Mouse (Mus musculus) hindbrain, embryonic 15.5 days (tissue): ENCODE data around the gene Ctns. TPM values are rescaled to one million over a fixed set of nuclear protein-coding genes. Genes with fewer than 3 reads are reported as not detected.

Experiments used
- ATAC-seq: fragments of 200-750 bp; cut with Nextera tagmentation; 2 replicates; pipeline ENCODE4 v1.8.0; 2017; ENCODE audit warnings: low read depth, moderate number of reproducible peaks, moderate TSS enrichment; ENCODE audit not compliant: low FRiP score
- H3K27ac ChIP-seq: fragments of 300-500 bp; sonication (generic); replicated peaks from 2 replicates; pipeline ENCODE4 v1.5.1; 2015; ENCODE audit warnings: mild to moderate bottlenecking, inconsistent platforms
- H3K27me3 ChIP-seq: fragments of 300-500 bp; sonication (generic); 2 replicates; pipeline ENCODE4 v1.6.1; 2015; ENCODE audit warnings: control low read depth, inconsistent platforms
- H3K36me3 ChIP-seq: fragments of 300-500 bp; sonication (generic); 2 replicates; pipeline ENCODE4 v1.6.1; 2015; ENCODE audit warnings: control low read depth, inconsistent platforms
- H3K4me1 ChIP-seq: fragments of 300-500 bp; sonication (generic); replicated peaks from 2 replicates; pipeline ENCODE4 v1.6.1; 2015; ENCODE audit warnings: control low read depth, inconsistent platforms
- H3K4me2 ChIP-seq: fragments of 300-500 bp; sonication (generic); 2 replicates; pipeline ENCODE4 v1.6.1; 2015; ENCODE audit warnings: moderate library complexity, mild to moderate bottlenecking, inconsistent platforms
- H3K4me3 ChIP-seq: fragments of 300-500 bp; sonication (generic); 2 replicates; pipeline ENCODE4 v1.5.1; 2015; ENCODE audit warnings: mild to moderate bottlenecking, inconsistent platforms
- H3K9ac ChIP-seq: fragments of 300-500 bp; sonication (generic); 2 replicates; pipeline ENCODE4 v1.6.1; 2015; ENCODE audit warnings: inconsistent platforms
- H3K9me3 ChIP-seq: fragments of 300-500 bp; sonication (generic); 2 replicates; pipeline ENCODE4 v1.6.1; 2016; ENCODE audit warnings: control low read depth, inconsistent platforms
- WGBS: fragments of 180-500 bp; shearing (Covaris S2); methylation state at CpG from one replicate; pipeline ENCODE4 v1.1.7; 2015; 5-methylcytosine and 5-hydroxymethylcytosine counted together
- polyA plus RNA-seq: library from polyadenylated mRNA; unstranded; fragments of >200 nt; fragmentation: Nextera tagmentation; extraction: Ambion mirVana; gene quantifications from 2 replicates; pipeline ENCODE4 v1.2.1, GENCODE M21; 2015

Ctns gene
- 16.2 and 18.4 TPM in 2 replicates for polyA plus RNA-seq

DNA sequence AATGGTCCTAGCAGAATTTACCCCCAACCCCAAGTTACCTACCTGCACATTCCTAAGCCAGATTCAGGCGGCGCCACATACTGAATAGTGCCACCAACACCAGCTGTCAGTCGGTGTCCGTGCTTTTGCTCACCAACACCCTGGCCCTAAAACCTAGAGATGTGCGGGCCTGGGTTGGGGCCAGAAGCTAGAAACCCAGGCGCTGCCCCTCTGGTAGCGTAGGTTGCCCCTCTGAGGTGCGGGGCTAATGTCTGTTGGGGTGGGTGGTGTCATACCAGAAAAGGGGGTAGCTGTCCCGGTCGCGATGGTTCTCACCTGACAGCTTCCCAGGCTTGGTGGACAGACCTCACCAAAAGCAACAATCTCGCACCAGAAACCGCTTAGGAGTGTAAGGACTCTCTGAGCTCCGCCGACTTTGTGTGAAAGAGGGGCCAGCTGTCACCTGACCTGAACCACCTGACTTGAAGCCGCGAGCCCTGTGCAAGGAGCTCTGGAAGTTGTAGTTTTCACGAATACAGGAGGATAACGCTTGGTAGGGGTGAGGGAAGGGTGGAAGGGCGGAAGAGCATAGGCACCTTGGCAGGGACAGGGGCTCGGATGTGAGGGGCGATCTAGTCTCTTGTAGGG, at the start of gene Ctns:
Ctns (minus strand) TSS at position 440 of the 627 bp plus-strand sequence.
- Histone ChIP-seq H3K4me1 (peaks cover 24% of the 10 kb centered on the region), H3K9me3 (no peaks in the 10 kb centered on the region), H3K4me2 (peak within 1 kb of the TSS; percentile 91), H3K9ac (peak within 1 kb of the TSS; percentile 85), H3K27ac (peak within 1 kb of the TSS; percentile 80), H3K27me3 (no peaks in the 10 kb centered on the region), H3K4me3 (peak within 1 kb of the TSS; percentile 76), H3K36me3 (peaks cover 4% of the 10 kb centered on the region; the same call in 1 of the 2 replicates)
- WGBS, result under 1% methylated on average over 22 of the region's 22 CpGs
- peak; percentile 97 for ATAC-seq

DNA sequence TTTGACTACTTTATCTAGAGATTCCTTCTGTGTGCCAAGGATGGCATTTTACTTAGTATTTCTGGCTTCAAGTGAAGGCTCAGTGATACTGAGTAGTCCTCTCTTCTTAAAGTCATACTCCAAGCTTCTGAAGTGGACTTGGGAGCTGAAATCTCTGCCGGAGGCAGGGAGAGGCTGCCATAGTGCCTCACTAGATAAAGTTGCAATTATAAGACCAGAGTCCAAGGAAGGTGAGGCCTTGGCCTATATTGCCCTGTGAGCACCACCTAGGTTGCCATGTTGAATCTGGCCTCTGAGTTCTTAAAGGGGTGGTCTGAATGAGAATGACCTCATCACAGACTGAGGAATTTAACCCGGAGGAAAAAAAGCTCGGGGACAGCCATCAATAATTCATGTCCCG, 43.9 kb upstream of the Ctns start:
- Histone ChIP-seq H3K4me2 (no peak overlapping the region), H3K4me3 (no peak overlapping the region), H3K36me3 (no peaks in the 10 kb centered on the region), H3K27me3 (no peaks in the 10 kb centered on the region), H3K9me3 (no peaks in the 10 kb centered on the region), H3K9ac (no peak overlapping the region), H3K27ac (no peak overlapping the region), H3K4me1 (no peaks in the 10 kb centered on the region)
- no peak for ATAC-seq
- 82% methylated on average over 4 of the region's 4 CpGs for WGBS

DNA sequence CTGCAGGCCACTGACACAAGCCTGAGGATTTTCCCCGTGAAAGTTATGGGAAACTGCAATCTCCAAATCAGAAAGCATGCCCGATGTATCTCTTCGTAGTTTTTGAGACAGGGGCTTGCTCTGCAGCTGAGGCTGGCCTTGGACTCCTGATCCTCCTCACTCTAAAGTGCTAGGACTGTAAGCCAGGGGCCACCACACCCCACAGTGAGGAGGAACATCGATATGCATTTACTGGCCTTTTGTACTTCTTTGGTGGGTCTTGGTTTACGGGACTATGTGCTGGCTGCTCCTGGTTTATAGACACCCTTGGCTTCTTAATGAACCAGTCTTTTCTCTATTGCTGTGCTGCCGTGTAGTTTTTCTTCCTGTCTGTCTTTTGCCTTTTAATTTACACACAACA, 43.4 kb upstream of the Ctns start:
- Histone ChIP-seq H3K9me3 (no peaks in the 10 kb centered on the region), H3K27me3 (no peaks in the 10 kb centered on the region), H3K4me1 (no peaks in the 10 kb centered on the region), H3K27ac (no peak overlapping the region), H3K9ac (no peak overlapping the region), H3K4me2 (no peak overlapping the region), H3K4me3 (no peak overlapping the region), H3K36me3 (no peaks in the 10 kb centered on the region)
- 84% methylated on average over 6 of the region's 6 CpGs for WGBS
- no peak for ATAC-seq

DNA sequence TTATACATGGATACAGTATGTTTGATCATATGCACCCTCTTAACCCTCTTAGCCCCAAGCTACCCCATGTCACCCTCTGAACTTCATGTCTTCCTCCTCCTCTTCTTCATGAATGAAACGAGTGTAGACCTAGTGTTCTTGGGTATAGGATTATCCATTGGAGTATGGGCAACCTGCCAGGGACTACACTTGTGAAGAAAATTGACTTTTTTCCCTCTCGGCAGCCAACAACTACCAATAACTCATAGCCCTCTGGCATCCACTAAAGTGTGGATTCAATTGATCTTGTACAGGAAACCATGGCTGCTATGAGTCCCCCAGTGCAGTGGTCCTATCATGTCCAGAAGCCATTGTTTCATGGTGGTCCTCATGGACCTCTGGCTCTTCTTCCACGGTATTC, 37.9 kb upstream of the Ctns start:
- H3K27ac ChIP-seq, result no peak overlapping the region
- no peak for ATAC-seq
- H3K4me3 ChIP-seq, result no peak overlapping the region
- no peaks in the 10 kb centered on the region for H3K27me3 ChIP-seq
- H3K4me2 ChIP-seq, result no peak overlapping the region
- no peak overlapping the region for H3K9ac ChIP-seq
- H3K36me3 ChIP-seq, result no peaks in the 10 kb centered on the region
- 73% methylated on average over 3 of the region's 3 CpGs for WGBS
- H3K4me1 ChIP-seq, result no peaks in the 10 kb centered on the region
- no peaks in the 10 kb centered on the region for H3K9me3 ChIP-seq

DNA sequence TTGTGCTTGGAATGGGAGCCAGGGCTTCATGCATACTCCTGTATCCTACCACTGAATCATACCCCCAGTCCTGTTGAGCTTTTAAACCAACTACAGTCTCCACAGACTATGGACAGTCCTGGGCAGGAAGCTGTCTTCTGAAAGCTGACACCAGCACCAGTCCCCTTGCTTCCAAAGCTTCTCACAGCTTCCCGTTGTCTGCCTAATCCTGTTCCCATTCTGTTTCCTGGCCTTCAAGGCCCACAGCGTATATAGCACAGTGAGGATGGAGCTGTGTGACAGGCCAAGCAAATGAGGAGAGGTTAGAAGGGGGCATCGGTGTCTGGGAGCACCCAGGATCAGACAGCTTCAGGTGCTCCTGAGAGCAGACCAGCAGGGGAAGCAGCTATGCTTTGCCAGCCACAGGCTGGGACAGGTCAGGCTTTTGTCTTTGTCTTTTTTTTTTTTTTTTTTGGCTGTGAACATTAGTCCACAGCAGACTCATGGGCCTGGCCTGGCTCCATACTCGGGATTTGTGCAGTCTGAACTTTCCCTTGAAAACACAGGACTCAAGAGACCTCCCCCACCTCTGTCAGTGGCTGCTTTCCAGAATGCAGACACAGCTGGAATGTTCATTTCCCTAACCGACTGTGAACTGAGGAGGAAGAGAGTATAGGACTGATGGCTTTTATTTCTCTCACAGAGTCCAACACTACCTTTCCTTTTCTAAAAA, 37.3 kb upstream of the Ctns start:
- H3K27ac ChIP-seq, result no peak overlapping the region; the same call in 1 of the 2 replicates
- WGBS, result 46% methylated on average over 5 of the region's 5 CpGs
- H3K9me3 ChIP-seq, result no peaks in the 10 kb centered on the region
- H3K4me3 ChIP-seq, result no peak overlapping the region
- H3K4me2 ChIP-seq, result no peak overlapping the region
- no peaks in the 10 kb centered on the region for H3K36me3 ChIP-seq
- ATAC-seq, result no peak
- no peaks in the 10 kb centered on the region for H3K4me1 ChIP-seq
- no peak overlapping the region for H3K9ac ChIP-seq
- H3K27me3 ChIP-seq, result no peaks in the 10 kb centered on the region

DNA sequence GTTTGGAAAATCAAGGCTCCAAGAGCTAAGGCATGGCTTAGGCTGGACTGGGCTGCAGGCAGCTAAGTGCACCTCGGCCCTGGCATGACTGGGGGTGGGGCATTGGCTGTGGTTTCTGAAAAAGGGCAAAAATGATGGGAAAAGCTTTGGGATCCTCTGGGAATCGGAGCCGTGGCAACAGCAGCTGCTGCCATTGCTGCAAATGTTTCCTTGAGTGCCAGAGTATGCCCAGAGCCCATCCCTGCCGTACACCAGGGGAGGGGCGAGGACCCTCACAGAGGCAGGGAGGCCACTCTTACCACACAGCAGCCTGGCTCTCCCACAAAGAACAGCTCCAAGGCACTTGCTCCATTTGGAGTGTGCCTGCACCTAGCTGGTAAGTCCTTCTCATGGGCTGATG, 35.1 kb upstream of the Ctns start, which contains the start of gene Trpv1:
Trpv1 (plus strand) TSS at position 301 of the 400 bp plus-strand sequence.
- Histone ChIP-seq H3K27me3 (no peaks in the 10 kb centered on the region), H3K4me1 (no peaks in the 10 kb centered on the region), H3K4me2 (no peak within 1 kb of the TSS), H3K4me3 (no peak within 1 kb of the TSS), H3K9me3 (no peaks in the 10 kb centered on the region), H3K27ac (no peak within 1 kb of the TSS), H3K9ac (no peak within 1 kb of the TSS), H3K36me3 (no peaks in the 10 kb centered on the region)
- no peak for ATAC-seq
- 67% methylated on average over 5 of the region's 5 CpGs for WGBS

DNA sequence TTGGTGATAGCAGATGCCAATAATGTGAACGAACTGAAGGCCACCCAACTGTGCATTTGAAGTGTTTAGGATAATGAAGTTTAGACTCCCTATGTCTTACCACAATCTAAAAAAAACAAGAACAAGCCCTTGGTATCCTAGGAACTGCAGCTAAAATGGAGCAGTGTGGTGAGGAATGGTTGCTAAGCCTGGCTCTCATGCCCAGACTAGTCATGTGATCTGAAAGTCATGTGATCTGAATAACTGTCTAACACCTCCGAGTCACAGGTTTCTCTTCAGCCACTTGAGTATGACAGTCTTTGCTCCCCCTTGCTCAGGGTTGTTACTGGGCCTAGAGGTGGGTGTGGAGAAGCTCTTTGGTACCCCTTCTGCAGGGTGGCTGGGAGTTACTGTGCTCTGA, 33.7 kb upstream of the Ctns start:
- Histone ChIP-seq H3K4me2 (no peak overlapping the region), H3K9ac (no peak overlapping the region), H3K4me3 (no peak overlapping the region), H3K27ac (no peak overlapping the region), H3K36me3 (no peaks in the 10 kb centered on the region), H3K27me3 (no peaks in the 10 kb centered on the region), H3K9me3 (no peaks in the 10 kb centered on the region), H3K4me1 (no peaks in the 10 kb centered on the region)
- ATAC-seq, result no peak
- WGBS, result 72% methylated on average over 2 of the region's 2 CpGs

DNA sequence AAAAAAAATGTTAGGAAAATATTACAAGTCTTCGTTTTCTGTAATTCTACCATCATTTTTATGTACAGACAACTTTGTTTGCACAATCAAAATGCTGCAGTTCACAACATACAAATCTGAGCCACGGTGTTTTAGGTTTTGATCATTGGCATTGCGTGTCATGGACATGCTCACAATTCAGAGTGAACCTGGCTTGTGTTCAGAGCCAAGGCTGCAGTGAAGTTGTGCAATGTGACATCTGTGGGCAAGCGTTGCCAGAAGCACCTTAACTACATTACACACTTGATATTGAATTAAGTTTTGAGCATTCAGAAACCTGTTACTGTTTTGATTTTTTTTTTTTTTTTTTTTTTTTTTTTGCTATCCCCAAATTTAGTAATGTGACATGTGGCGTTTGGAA, 31.2 kb upstream of the Ctns start:
- Histone ChIP-seq H3K9ac (no peak overlapping the region), H3K27me3 (no peaks in the 10 kb centered on the region), H3K27ac (no peak overlapping the region), H3K4me3 (no peak overlapping the region), H3K4me2 (no peak overlapping the region), H3K9me3 (no peaks in the 10 kb centered on the region), H3K36me3 (no peaks in the 10 kb centered on the region), H3K4me1 (no peaks in the 10 kb centered on the region)
- no peak for ATAC-seq
- WGBS, result 91% methylated on average over 5 of the region's 5 CpGs

DNA sequence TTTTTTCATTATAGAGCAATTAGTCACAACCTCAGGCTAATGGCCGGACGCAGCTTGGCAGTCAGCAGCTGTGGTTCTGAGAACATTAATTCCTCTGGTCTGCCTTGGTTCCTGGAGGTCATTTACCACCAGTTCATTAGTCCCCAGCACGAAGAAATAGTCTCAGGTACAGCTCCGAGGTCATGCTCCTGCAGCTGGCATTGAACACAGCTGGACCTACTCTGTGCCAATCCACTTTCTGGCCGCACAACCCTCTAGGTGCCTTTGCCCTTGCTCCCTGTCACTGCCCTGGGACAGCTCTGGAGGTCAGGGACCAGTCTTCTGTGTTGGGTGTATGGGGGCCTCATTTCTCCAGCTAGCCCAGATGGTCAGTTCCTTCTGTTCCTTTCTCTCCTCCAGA, 30.0 kb upstream of the Ctns start:
- Histone ChIP-seq H3K27me3 (no peaks in the 10 kb centered on the region), H3K9ac (no peak overlapping the region), H3K4me3 (no peak overlapping the region), H3K36me3 (no peaks in the 10 kb centered on the region), H3K4me1 (no peaks in the 10 kb centered on the region), H3K27ac (no peak overlapping the region), H3K9me3 (no peaks in the 10 kb centered on the region), H3K4me2 (no peak overlapping the region)
- WGBS, result 77% methylated on average over 5 of the region's 5 CpGs
- no peak for ATAC-seq

DNA sequence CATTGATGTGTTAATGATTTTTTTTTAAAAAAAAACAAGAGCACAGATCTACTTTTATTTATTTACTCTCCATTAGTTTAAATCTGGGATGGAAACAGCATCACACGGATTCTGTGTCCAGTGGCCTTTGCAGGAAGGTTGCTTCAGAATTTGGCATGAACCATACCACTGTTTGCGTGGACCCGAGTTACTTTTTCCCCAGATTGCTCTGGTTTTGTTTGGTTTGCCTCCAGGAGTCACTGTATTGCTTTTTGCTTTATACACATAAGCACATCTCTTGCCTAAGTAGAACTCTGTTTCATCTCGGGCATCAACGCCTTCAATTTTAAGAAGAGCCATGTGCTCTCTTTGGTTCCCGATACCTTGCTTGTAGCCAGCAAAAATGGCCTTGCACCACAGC, 27.0 kb upstream of the Ctns start:
- H3K27ac ChIP-seq, result no peak overlapping the region
- no peaks in the 10 kb centered on the region for H3K4me1 ChIP-seq
- H3K27me3 ChIP-seq, result no peaks in the 10 kb centered on the region
- WGBS, result 92% methylated on average over 6 of the region's 6 CpGs
- H3K9ac ChIP-seq, result no peak overlapping the region
- no peak overlapping the region for H3K4me2 ChIP-seq
- H3K4me3 ChIP-seq, result no peak overlapping the region
- no peaks in the 10 kb centered on the region for H3K36me3 ChIP-seq
- ATAC-seq, result no peak
- no peaks in the 10 kb centered on the region for H3K9me3 ChIP-seq

DNA sequence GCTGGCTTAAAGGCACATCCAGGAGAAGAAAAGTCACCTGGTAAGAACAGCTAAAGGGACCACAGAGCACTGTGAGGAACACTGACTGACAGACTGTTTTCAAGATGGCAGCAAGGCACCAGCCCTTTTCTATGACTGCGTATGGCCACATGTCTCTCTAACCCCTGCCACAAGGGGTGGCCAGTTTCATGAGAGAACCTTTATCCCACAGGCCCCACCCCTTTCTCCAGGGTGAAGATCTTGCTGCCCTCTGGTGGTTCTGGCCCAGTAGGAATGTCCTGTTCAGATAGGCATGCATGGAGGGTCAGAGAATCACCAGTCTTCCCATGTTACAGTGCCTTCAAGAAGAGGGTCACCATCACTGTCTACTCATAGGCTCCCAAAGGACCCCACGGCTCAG, 25.1 kb upstream of the Ctns start:
- no peak overlapping the region for H3K4me2 ChIP-seq
- ATAC-seq, result no peak
- H3K36me3 ChIP-seq, result no peaks in the 10 kb centered on the region
- WGBS, result 83% methylated on average over 2 of the region's 2 CpGs
- H3K27ac ChIP-seq, result no peak overlapping the region
- H3K9me3 ChIP-seq, result no peaks in the 10 kb centered on the region
- H3K4me1 ChIP-seq, result no peaks in the 10 kb centered on the region
- no peaks in the 10 kb centered on the region for H3K27me3 ChIP-seq
- H3K4me3 ChIP-seq, result no peak overlapping the region
- H3K9ac ChIP-seq, result no peak overlapping the region

DNA sequence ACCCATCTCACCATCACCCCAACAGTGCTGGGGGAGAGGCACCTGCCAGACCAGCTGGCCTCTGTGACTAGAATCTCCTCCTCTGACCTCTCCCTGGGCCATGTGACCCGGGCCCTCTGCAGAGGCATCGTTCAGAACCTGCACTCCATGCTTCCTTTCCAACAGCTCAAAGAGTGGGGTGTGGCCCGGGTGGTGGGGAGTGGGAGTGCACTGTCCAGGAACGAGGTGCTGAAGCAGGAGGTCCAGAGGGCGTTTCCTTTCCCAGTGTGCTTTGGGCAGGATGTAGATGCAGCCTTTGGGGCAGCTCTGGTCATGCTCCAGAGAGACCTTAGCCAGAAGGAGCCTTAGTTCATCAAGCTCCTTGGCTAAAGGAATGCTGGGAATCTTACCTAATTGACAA, 24.0 kb upstream of the Ctns start:
- Histone ChIP-seq H3K4me2 (no peak overlapping the region), H3K9me3 (no peaks in the 10 kb centered on the region), H3K36me3 (no peaks in the 10 kb centered on the region), H3K27me3 (no peaks in the 10 kb centered on the region), H3K27ac (no peak overlapping the region), H3K9ac (no peak overlapping the region), H3K4me1 (no peaks in the 10 kb centered on the region), H3K4me3 (no peak overlapping the region)
- WGBS, result 39% methylated on average over 5 of the region's 5 CpGs
- ATAC-seq, result no peak
